Mouse (Mus musculus) adrenal gland, adult 18-20 months (tissue): ENCODE results near the gene Cblb. TPM values are rescaled to one million over a fixed set of nuclear protein-coding genes. Genes with fewer than 3 reads are reported as not detected.

Source experiments
- DNase-seq, 2 experiments: peaks; one replicate each; pipeline ENCODE4 v3.0.0; 2021 to 2022; ENCODE audit warnings: low spot score in 2 of 2
- total RNA-seq, 2 experiments: library from RNA; stranded (reverse); gene quantifications; 1 replicate in 1 of 2; 2 replicates in 1 of 2; pipeline ENCODE4 v1.2.3; 2021

The Cblb gene
- total RNA-seq, 2 experiments from 2014 or later, result 42.3 to 50.2 TPM

DNA sequence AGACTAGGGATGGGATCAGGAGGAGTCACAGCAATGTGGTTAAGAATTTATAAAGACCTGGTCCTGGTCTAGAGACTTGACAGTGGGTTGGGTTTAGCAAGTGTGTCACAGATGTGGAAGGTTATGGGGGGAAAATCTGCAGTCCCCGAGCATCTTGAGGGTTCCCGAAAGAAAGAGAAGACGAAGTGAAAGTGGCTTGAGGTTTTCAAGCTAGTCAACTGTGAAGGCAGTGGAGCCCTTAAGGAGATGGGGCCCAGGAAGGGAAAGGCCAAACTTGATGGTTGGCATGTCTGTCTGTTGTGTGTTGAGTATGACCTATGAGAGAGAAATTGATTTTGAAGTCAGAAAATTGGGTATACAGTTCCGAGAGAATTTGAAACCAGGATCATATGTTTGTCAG is 7.3 kb downstream of the Cblb start:
- no peak for DNase-seq

DNA sequence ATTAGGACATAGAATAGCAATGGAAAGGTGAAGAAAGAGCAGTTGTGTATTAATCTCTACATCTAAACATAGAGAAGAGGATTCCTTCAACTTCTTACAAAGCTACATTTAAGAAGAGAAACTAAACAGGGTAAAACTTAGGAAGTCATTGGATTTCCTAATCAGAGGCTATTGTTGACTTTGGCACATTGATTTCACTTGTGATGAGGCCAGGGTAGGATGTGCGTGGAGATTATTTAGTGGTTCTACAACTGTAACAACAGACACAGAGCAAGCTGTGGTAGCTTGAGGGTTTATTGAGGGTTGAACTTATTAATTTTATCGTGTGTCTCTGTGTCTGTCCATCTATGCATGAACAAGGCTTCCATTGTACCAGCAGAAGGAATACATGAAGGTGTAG is 7.8 kb downstream of the Cblb start:
- DNase-seq, result no peak

DNA sequence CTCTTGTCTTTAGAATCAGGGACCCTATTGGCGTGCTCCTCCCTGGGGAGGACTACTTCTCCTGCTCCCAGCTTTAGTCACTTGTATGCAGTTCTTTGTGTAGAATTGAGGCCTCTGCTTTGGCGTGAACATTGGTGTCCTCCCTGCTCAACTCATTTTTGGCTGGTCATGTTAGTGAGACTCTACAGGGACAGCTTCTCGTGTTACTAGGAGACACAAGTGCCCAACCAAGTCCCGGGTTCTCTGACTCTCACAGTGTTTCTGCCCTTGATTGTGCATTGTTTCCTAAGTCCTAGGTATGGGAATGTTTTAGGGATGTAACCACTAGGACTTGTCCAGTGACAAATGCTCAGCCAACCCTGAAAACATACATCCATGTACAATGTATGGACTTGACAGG is 9.9 kb downstream of the Cblb start:
- DNase-seq, result no peak

DNA sequence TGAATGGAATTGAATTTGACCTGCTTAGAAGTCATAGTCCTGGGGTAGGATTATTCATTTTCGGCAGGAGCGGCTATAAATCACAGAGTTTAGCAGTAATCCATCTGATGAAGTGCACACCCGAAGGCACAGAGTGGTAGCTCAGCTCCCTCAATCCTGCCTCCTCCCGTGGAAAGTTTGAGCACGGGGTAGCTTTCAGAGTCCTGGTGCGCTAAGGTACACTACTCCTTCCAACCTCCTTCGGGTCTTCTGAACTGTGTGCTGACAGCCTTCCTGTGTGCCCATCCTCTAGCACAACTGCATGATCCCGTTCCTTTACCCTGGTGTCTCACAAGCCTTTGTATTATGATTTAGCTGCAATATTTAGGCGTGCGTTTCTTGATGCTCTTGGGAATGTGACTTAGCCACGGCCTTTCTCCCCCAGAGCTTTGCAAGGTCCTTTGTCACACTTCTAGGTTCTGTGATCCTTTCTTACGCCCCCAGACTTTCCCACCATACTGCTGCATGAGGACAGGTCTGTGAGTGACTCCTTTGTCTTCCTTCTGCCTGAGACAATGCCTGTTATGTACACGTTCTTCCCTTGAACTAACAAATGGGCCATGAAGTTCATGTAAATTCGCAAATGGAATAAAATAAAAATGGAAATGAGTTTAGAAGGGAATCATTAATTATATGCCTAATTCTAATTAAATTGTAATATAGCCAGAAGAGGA is 11.8 kb downstream of the Cblb start:
- DNase-seq, result no peak

DNA sequence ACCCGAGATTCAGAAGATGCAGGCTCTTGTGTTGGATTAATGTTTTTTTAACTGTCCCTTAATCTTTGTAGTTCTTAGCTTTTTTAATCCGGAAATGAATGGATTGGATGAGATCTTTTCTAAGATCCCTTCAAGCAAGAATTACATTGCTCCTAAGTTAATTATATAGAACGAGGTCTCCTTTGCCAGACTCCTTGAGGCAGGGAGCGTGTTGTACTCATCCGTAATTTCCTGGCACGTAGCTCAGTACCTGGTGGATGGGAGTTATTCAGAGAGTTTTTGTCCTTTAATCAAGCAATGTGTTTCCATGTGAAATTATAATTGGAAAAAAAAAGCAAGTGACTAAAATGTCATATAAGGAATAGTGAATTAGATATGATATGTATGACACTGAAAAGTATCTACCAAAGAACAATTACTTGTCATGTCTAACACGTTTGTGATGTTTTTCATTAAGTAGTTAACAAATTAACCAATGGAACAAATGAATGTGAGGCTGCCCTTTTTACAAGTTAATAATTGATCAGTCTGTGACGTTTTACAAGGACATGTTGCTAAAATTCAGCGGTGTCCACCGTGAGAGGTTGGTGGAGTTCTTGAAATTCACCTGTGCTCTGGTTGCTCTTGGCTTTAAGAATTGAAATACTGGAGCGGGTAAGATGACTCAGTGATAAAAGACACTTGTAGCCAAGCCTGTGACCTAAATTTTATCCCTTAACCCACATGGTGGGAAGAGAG is 12.5 kb downstream of the Cblb start:
- no peak for DNase-seq

DNA sequence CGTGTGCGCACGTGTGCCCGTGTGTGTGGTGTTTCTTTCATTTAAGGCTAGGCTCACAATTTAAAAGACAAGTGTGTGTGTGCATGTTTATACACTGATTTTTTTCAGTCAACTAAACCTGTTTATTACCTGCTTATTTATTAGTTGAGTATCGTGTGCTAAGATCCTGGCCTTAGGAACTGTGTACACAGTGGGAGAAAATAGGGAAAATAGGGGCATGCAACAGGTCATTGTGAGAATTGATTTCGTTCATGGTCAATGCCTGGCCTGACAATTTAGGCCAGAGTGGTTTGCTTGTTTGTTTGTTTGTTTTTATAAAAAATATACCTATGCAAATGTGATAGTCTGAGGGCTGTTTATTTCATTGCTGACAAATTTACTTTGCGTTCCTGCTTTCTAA is 13.5 kb downstream of the Cblb start:
- DNase-seq, result no peak

DNA sequence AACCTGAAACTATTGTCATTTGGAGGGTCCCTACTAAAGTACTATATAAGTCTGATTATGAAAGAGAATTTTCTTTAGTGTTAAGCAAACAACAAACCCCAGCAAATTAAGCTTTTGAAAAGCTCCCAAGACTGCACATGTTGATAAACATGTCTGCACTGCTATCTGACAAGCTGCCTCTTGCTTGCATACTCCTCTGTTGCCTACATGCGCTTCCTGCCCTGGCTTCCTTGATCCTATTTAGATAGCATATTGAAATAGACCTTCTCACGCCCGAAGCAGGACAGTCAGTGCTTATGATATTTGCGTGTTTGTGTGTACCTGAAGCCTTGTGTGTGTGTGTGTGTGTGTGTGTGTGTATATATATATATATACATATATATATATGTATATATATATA is 14.0 kb downstream of the Cblb start:
- DNase-seq, result no peak

DNA sequence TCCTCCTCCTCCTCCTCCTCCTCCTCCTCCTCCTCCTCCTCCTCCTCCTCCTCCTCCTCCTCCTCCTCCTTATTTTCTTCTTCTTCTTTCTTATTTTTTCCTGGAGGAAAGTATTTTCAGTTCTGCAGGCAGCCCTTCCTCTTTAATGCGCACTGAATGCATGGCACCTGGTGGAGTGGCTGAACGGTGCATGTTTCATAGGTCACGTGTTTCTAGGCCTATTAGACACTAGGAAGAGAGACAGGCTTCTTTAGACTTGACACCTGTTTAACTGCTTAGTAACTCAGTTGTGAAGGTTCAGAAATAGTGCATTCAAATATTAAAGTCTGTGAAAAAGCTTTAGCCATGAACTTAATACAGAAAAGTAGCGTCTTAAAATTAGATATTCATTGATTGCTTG is 15.4 kb downstream of the Cblb start:
- DNase-seq, result no peak

DNA sequence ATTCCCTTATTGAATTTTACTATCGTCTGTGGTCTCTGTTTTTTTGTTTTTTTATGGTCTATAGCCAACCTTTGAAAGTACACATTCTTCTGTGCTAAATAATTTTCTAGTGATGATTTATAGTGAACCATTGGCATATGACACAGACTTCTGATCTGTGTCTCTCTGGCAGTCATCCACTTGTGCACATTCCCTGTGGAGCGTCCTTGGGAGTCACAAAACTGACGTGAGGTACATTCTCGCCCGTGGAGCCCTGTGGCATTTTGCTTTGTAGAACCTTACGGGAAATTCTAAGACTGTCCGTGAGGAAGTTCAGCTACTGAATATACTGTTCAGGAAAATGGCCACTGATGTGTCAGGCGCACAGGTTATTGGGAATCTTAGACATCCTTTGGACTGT is 20.1 kb downstream of the Cblb start:
- no peak for DNase-seq

DNA sequence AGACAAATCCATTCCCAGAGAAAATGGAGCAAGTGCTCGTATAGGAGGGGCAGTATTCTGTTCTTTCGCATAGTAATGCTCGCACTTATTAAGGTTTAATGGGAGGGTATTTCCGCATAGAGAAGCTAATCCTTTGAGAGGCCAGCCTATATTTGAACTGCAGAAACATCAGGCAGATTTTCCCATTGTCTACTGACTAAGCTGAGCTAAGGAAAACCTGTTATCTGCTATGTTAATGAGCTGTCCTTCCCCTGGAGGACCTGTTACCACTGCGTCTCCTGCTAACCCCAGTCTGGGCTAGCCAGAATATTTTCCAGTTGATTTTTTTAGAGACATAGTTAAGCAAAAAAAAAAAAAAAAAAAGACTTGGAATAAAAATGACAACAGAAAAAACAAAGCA is 21.7 kb downstream of the Cblb start:
- DNase-seq, result no peak

DNA sequence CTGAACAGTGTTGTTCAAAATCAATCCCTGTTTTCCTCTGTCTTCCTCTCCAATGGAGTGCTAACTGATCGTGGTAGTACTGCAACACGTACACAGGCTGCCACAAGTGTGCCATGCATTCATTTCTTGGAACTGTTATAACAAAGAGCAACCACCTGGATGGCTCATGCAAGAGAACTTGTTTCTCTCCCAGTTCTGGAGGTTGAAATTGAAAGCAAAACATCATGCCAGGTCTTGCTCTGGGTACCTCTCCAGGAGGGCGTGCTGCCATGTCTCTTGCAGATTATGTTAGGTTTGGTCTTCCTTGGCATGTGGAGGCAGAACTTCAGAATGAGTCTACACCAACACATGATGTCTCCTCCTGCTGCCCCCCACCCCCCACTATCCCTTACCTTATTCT is 24.2 kb downstream of the Cblb start:
- DNase-seq, result no peak

DNA sequence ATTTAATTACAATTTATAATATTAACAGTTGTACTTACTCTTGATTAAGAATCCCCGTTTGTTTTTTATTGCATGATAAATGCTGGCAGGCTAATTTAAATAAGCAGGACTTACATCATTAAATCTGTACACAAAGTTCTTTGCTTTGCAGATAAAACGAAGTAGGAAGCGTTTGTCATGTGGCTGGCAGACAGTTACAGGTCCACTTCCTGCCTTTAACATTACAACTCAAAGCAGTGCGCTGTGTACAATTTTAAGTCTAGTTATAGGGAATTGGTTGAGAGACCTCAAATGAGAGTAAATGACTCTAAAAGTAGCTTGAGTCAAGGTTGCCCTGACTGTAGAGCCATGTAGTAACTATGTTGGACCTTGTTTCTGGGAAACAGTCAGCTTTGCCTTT is 25.1 kb downstream of the Cblb start:
- DNase-seq, result no peak

DNA sequence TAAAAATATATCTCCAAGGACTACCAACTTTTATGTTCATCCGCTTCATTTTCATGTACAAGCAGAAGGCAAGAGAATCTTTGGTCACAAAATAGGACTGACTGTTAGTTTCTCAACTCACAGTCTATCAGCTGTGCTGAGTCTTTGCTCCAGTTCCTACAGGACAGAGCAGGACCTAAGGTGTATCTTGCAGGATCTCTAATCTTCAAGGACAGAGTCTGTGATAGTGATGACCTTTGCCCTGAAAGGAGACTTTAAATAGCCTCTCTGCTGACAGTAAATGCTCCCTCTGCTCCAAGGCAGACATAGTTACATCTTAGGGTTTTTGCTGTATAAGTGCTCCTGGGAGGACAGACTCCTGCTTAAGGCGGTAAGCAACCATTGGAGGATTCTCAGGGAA is 26.3 kb downstream of the Cblb start:
- DNase-seq, result no peak

DNA sequence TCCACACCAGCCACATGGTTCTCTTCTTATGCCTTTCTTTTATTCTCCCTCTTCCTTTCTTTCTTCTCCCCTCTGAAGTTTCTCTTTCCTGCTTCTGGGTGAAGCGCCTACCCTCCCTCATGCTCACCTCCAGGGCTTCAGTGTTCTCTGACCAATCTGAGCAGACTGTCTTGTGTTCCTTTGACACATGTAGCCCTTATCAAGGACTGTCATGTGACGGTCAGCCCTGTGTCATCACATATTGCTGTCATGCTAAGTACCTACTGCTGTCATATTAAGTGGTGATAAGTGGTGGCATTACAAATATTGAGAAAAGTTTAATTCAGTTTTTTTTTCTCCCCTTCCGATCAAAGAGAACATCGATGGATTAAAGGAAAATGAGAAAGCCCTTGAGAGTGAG is 28.5 kb downstream of the Cblb start:
- no peak for DNase-seq

DNA sequence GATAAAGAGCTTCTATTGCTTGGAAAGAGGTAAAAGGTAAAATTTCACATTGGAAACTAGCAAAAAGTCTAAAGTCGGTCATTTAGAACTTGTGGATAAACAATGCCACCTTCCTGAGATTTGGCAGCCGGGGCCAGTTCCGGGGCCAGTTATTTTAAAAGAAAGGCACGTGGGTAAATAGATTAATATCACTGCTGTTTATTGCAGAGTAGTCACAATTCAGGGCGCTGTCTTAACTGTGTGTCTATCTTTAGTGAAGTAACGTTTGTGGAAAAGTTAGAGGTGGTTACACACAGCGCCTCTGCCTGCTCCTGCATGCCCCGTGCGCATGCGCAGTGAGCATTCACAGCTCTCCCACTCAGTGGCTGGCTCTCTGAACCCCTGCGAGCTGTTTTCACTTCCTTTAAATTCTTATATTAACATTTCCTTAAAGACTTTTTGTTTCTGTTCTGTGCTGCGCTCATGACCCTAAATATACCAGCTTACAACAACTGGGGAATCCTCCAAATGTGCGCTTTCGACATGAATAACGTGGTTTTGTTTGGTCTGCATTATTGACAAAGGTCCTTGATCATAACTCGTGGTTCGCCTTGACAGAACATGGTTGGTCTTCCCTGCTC is 29.2 kb downstream of the Cblb start:
- no peak for DNase-seq

DNA sequence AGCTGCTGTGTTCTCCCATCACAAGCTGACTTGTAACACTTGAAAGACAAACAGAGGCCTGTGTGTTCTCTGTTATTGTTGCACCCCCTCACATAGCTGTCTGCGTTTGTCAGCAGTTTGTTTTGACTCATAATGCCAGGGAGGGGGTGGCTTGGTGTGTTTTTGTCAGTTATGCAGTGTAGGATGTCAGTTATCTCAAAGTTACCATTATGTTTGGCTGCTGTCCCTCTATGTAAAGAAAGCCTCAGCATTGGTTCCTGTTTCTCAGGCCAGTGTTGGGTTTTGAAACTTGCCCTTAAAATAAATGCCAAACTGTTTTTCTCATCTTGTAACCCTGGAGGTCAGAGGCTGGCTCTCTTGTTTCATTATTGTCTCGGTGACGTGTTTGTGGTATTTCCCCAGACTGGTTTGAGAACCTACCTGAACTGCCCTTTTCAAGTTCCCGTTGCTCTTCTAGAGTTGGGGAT is 30.0 kb downstream of the Cblb start:
- no peak for DNase-seq

DNA sequence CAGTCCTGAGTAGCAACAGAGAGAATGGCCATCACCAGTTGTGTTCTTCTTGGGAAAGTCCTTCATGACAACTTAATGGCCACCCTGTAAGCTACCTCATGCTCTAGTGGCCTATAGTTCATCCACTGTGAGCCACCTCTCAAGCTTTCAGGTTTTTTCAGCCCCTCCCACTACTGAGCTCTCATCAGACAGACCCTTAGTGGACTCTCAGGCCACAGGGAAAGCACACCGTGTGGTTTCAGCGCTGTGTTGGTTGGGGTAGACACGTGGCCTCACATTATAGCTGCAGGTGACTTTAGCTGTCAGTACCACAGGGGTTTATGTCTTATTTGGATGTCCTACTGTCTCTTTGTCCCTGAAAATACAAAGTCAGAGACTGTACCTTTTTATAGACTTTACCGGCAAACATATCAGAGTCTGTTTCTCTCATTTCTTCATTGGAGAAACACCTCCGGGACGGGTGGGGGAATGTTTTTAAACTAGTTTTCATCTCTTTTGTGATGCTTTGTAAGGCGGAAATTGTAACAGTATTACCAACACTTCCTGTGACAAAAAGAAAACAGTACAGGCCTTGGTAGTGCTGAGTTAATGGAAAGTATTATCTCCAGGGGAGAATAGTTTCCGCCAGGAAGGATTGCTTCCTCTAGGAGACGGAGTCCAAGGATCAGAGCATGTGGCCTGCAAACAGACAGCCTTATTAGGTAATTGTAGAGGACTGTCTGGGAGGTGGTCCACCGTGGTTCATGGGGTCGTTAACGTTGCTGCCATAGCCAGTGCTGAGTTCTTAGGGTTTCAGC is 33.5 kb downstream of the Cblb start:
- DNase-seq, result no peak

DNA sequence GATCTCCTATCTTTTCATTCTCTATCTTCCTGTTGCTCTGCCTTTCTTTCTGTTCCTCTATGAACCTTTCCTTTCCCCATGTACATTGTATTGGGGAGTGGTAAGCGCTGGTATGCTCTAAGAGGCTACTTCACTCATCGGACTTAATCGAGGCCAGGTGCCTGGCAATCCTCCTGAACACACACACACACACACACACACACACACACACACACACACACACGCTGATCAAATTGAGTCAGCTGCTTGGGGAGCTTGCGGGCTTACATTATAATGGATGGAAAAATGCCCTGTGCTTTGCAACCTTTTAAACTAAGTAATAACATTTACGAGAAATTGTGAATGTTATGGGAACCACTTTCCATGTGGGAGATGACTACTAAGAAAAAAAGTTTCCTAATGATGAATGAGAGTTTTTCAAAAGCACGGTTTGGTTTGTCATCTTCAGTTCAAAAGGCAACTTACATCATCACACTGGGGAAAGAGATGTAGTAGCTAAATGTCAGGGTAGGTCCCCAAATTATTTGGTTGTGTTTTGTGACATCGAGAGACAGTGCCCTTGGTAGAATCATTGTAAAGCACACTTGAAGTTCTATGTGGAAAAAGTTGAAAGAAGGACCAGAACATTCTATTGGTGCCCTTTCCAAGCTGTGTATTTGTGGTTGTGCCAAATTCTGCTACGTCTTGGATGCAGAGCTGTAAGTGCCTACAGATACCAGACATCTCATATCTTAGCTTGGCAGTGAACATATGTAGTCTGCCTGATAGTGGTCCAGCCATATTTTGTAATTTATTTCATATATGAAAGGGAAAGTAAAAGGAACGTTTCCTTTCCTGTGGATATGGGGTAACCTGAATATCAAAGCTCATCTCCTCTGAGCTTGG is 36.8 kb downstream of the Cblb start:
- no peak for DNase-seq

DNA sequence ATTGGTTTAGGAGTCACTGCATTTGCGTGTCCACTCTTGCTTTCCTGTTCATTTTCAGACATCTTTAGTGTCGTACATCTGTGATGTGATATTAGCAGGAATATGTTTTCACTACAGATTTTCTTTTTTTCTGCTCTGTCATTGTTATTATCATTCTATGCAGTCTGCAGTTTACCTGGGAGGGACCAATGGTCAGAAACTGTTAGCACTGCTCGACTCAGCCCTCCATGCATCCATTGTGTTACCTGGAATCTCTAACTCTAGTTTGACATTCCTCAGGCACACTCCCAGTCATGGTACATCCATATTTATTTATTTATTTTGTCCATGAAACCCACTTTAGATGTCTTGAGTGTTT is 37.5 kb downstream of the Cblb start:
- no peak for DNase-seq

DNA sequence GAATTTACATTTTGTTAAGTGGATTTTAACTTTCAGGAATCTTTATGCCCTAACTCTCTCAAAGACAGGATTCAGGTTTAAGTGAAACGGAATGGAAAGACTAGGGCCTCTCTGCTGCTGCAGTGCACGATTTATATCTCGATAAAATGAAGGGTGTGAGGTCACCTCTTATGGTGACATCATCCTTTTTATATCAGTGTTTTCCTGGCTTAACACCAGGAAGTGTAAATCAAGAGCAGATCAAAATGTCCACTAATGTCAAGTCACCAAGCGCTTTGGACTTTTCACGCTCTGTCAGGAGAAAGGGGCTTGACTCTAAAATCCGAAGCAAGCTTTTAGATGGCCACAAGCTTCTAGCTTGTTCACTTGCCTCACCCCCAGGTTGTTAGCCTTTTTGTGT is 38.6 kb downstream of the Cblb start:
- no peak for DNase-seq

DNA sequence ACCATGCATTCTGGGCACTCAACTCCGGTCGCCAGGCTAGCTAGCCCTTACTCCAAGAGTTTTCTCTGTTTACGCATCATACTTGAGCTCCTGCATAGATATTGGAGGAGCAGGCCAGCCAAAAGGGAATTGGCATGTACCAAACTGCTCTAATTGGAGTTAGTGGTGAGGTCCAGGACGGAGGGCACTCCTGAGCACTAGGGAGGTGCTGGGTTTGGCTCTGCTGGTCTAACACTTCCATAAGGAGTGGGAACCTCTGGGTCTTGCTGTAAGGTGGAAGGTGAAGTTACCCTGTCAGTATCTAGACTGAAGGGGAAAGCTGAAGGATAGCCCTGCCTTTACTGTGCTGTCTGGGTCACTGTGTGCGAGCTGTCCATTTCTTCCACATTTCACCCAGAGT is 39.1 kb downstream of the Cblb start:
- no peak for DNase-seq
